Comparison of ENCODE assay signal across 22 mouse cellular contexts in genomic region chr3:96426268-96426667, GRCm38 (mm10). TPM values are rescaled to one million over a fixed set of nuclear protein-coding genes. Genes with fewer than 3 reads are reported as not detected.
"Had no signal": no experiment of that assay in that cellular context is flagged by ENCODE, and none has a peak within 500 bp of the region (broad histone marks: within the 10 kb centered on the region; RNA-seq: fewer than 3 reads in every experiment).

No protein-coding gene starts in this region.

- H3K36me3 ChIP-seq: neural tube, embryonic 12.5 days; neural tube, embryonic 13.5 days; neural tube, embryonic 15.5 days; stomach, embryonic 15.5 days had no signal

- H3K9ac ChIP-seq: neural tube, embryonic 12.5 days; neural tube, embryonic 13.5 days; neural tube, embryonic 15.5 days; stomach, embryonic 15.5 days had no signal

- H3K4me1 ChIP-seq: neural tube, embryonic 12.5 days; neural tube, embryonic 13.5 days; neural tube, embryonic 15.5 days; stomach, embryonic 15.5 days had no signal

- DNase-seq: retina, postnatal 1 day; right cerebral cortex, adult 18-20 months; right cerebral cortex, postnatal 14 days; right cerebral cortex, postnatal 25 days; right cerebral cortex, postnatal 4 days; spleen, adult 18-20 months; thymus, adult 18-20 months; thymus, adult 2 months; thymus, postnatal 14 days; thymus, postnatal 25 days; thymus, postnatal 36 days; thymus, postnatal 4 days had no signal

- H3K4me3 ChIP-seq: neural tube, embryonic 12.5 days; neural tube, embryonic 13.5 days; neural tube, embryonic 15.5 days; stomach, embryonic 15.5 days had no signal

- H3K9me3 ChIP-seq: neural tube, embryonic 12.5 days; neural tube, embryonic 13.5 days; neural tube, embryonic 15.5 days; stomach, embryonic 15.5 days had no signal

- H3K27ac ChIP-seq: neural tube, embryonic 12.5 days; neural tube, embryonic 13.5 days; neural tube, embryonic 15.5 days; stomach, embryonic 15.5 days; stomach, postnatal 0 days had no signal

RNA-seq across cellular contexts. Expression of gene BC107364, which starts 25.8 kb away (rescaled TPM):
- total RNA-seq: neutrophil, adult 5-6 weeks had no signal
- polyA plus RNA-seq: neural tube, embryonic 12.5 days; neural tube, embryonic 13.5 days; neural tube, embryonic 14.5 days; neural tube, embryonic 15.5 days; small intestine, adult 2 months; spleen, adult 2 months; stomach, embryonic 14.5 days had no signal
